Comparison of ENCODE assay signal across 7 mouse cellular contexts in genomic region chr5:88887556-88888412, GRCm38 (mm10). TPM values are rescaled to one million over a fixed set of nuclear protein-coding genes. Genes with fewer than 3 reads are reported as not detected.
DNase-seq lines count a peak whose midpoint lies in the region; ATAC-seq and TF ChIP-seq lines count a peak whose summit lies in the region.

No protein-coding gene starts in this region.

- H3K27me3 ChIP-seq in E14TG2a.4 (ENCODE audit: insufficient read depth, low read length): peaks cover 60% of the 10 kb centered on the region

- ATAC-seq in megakaryocyte progenitor cell, adult 5-6 weeks (replicated peaks; ENCODE audit: poor library complexity): 0 out of 2 replicates have a peak, but pooled peaks have one; percentile 12

- no peak for TF ChIP-seq CTCF in E14TG2a.4 (conservative IDR thresholded peaks at IDR 0.05; ENCODE audit: low read length)

- H3K36me3 ChIP-seq in E14TG2a.4 (ENCODE audit: insufficient read depth, low read length) (no peaks in the 10 kb centered on the region), ES-E14 (ENCODE audit: control insufficient read depth, insufficient read depth, low read length, poor library complexity, severe bottlenecking) (no peaks in the 10 kb centered on the region)

- peaks cover 11% of the 10 kb centered on the region for H3K4me1 ChIP-seq in E14TG2a.4 (replicated peaks; ENCODE audit: low read depth, low read length)
- H3K4me1 ChIP-seq in ES-E14 (ENCODE audit: control insufficient read depth in 2 of 2, insufficient read depth in 2 of 2, low read length in 2 of 2, poor library complexity in 1 of 2): peaks cover 2 to 3% of the 10 kb centered on the region in 2 experiments; a peak in 1 of 4 replicates

- H3K27ac ChIP-seq in ES-E14 (ENCODE audit: insufficient read depth, low read depth, low read length, poor library complexity, severe bottlenecking): no peak overlapping the region

- intact Hi-C loops in heart, postnatal 14 days (cut with DNase I): loop anchor here (5.0 kb wide), 3 partner anchors 40 to 495 kb away; no protein-coding TSS in a partner anchor

- H3K9me3 ChIP-seq in E14TG2a.4 (ENCODE audit: low read length) (no peaks in the 10 kb centered on the region; the same call in 1 of the 2 replicates), ES-E14 (ENCODE audit: control insufficient read depth, insufficient read depth, low read depth, low read length) (no peaks in the 10 kb centered on the region)

- H3K9ac ChIP-seq in ES-E14 (ENCODE audit: insufficient read depth, low read depth, low read length, poor library complexity, severe bottlenecking): no peak overlapping the region

- in situ Hi-C loops in ES-E14 (cut with MboI; ENCODE audit: low sequenced_read_pairs in 2 of 2, unreplicated experiment in 2 of 2): no loop called here

- no peak for DNase-seq in ES-E14 (ENCODE audit: low read depth, low spot score)
- peak; percentile 56 for DNase-seq in embryo, embryonic 10.5 days (ENCODE audit: low spot score)
- DNase-seq in heart, postnatal 14 days: peak; percentile 19 to 36
- DNase-seq in kidney, postnatal 36 days: peak; percentile 29 to 47
- peak; percentile 26 for DNase-seq in urinary bladder, postnatal 25 days (ENCODE audit: low spot score)

- H3K4me3 ChIP-seq in E14TG2a.4 (replicated peaks; ENCODE audit: low read length) (peak overlapping the region; percentile 85), ES-E14 (ENCODE audit: insufficient read depth in 1 of 2, low read depth in 1 of 2, low read length in 2 of 2, poor library complexity in 1 of 2, severe bottlenecking in 1 of 2) (peak overlapping the region; percentile 73 to 90)

TF ChIP-seq in ES-E14, 5 proteins besides CTCF, POLR2A, EP300 and RAD21:
- no peak for TF ChIP-seq CHD2 (IDR thresholded peaks at IDR 0.05; ENCODE audit: low read depth, low read length)
- no peak for TF ChIP-seq MAFK (IDR thresholded peaks at IDR 0.05; ENCODE audit: insufficient read depth, low read depth, low read length)
- TF ChIP-seq ZNF384 (IDR thresholded peaks at IDR 0.05; ENCODE audit: low read depth, low read length): no peak
- no peak for TF ChIP-seq HCFC1 (IDR thresholded peaks at IDR 0.05; ENCODE audit: borderline replicate concordance, insufficient read depth, low read length)
- TF ChIP-seq ZC3H11A (IDR thresholded peaks at IDR 0.05; ENCODE audit: borderline replicate concordance, low read depth, low read length): no peak

RNA-seq across cellular contexts. Expression of gene Slc4a4, which starts 1.2 kb away (rescaled TPM):
- total RNA-seq in ES-E14 (2012; rRNA removed): 2.5 and 3.0 TPM in 2 replicates
- 10 to 100 TPM; 16.6 to 22.0 TPM for total RNA-seq in heart, postnatal 14 days (2021)
- total RNA-seq in megakaryocyte progenitor cell, adult 5-6 weeks (2015): not detected in 2 replicates
- total RNA-seq in megakaryocyte progenitor cell, adult 5-6 weeks (2017): not detected in 2 replicates
